Mouse (Mus musculus) c-Kit-positive CD71-positive TER-119-positive erythroid progenitor cells, embryonic 14.5 days (primary cell): ENCODE data around the gene Rpf1.

ENCODE experiments used
- DNase-seq: peaks from one replicate; pipeline ENCODE4 v3.0.0-alpha.2; 2013; ENCODE audit warnings: low spot score

Gene Rpf1

GRCm38 (mm10) chr3:146520798-146521651 lies at the start of gene Rpf1:
Gene Rpf1, minus strand, starts transcription at chr3:146521429.
- DNase-seq = peak; percentile 88

GRCm38 (mm10) chr3:146570939-146571338 lies 49.7 kb upstream of the Rpf1 start:
- no peak for DNase-seq

- no peak for DNase-seq
Observed at GRCm38 (mm10) chr3:146570148-146570782, 49.0 kb upstream of the Rpf1 start, which contains the start of gene Uox. Gene Uox, plus strand, starts transcription at chr3:146570426.

GRCm38 (mm10) chr3:146569594-146569993 lies 48.4 kb upstream of the Rpf1 start:
- no peak for DNase-seq

GRCm38 (mm10) chr3:146567884-146568530 lies 46.8 kb upstream of the Rpf1 start:
- DNase-seq = no peak

GRCm38 (mm10) chr3:146567366-146567765 lies 46.1 kb upstream of the Rpf1 start:
- no peak for DNase-seq

- DNase-seq = no peak
Observed at GRCm38 (mm10) chr3:146565065-146565411, 43.8 kb upstream of the Rpf1 start.

- DNase-seq = peak; percentile 64
Observed at GRCm38 (mm10) chr3:146564268-146565064, 43.2 kb upstream of the Rpf1 start.

GRCm38 (mm10) chr3:146562936-146563335 lies 41.7 kb upstream of the Rpf1 start:
- no peak for DNase-seq

- DNase-seq = no peak
Observed at GRCm38 (mm10) chr3:146557507-146557906, 36.3 kb upstream of the Rpf1 start.

GRCm38 (mm10) chr3:146556567-146556966 lies 35.3 kb upstream of the Rpf1 start:
- no peak for DNase-seq

- DNase-seq = no peak
Observed at GRCm38 (mm10) chr3:146554816-146555215, 33.6 kb upstream of the Rpf1 start.

GRCm38 (mm10) chr3:146543632-146544031 lies 22.4 kb upstream of the Rpf1 start:
- no peak for DNase-seq

- no peak for DNase-seq
Observed at GRCm38 (mm10) chr3:146540521-146541273, 19.5 kb upstream of the Rpf1 start.

- DNase-seq = no peak
Observed at GRCm38 (mm10) chr3:146534986-146535385, 13.8 kb upstream of the Rpf1 start.

- no peak for DNase-seq
Observed at GRCm38 (mm10) chr3:146528335-146528734, 7.1 kb upstream of the Rpf1 start.

GRCm38 (mm10) chr3:146521652-146522020 lies 407 bp upstream of the Rpf1 start:
- DNase-seq = peak; percentile 38

- no peak for DNase-seq
Observed at GRCm38 (mm10) chr3:146520226-146520797, 917 bp downstream of the Rpf1 start.

- DNase-seq = no peak
Observed at GRCm38 (mm10) chr3:146506711-146507110, 14.5 kb downstream of the Rpf1 start.

GRCm38 (mm10) chr3:146501601-146502123 lies 19.6 kb downstream of the Rpf1 start:
- DNase-seq = no peak

- no peak for DNase-seq
Observed at GRCm38 (mm10) chr3:146500810-146501201, 20.4 kb downstream of the Rpf1 start.
